ENCODE assay signal across 16 mouse cellular contexts in the genomic region with DNA sequence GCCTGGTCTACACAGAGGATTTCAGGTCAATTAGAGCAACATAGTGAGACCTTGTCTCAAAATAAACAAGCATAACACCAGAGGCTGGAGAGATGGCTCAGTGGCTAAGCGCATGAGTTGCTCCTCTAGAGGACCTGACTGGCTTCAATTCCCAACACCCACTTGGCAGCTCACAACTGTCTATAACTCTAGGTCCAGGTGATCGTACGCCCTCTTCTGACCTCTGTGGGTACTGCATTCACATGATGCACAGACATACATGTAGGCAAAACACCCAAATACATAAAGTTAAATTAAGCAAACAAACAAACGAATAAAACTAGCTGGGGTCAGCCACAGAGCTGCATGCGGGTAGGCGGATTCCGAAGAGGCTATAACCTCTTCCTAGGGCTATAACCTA. TPM values are rescaled to one million over a fixed set of nuclear protein-coding genes. Genes with fewer than 3 reads are reported as not detected.
DNase-seq lines count a peak whose midpoint lies in the region; ATAC-seq and TF ChIP-seq lines count a peak whose summit lies in the region.
"Had no signal": no experiment of that assay in that cellular context is flagged by ENCODE, and none has a peak within 500 bp of the region (broad histone marks: within the 10 kb centered on the region; RNA-seq: fewer than 3 reads in every experiment).

No protein-coding gene starts in this region.

- TF ChIP-seq CTCF in heart, adult 2 months (IDR thresholded peaks at IDR 0.05), result peak; percentile 27
- TF ChIP-seq CTCF in testis, adult 2 months (IDR thresholded peaks at IDR 0.05; ENCODE audit: control insufficient read depth, insufficient read depth, insufficient replicate concordance, low read depth, low read length), result peak; percentile 1; the same call in 1 of the 2 replicates
- peak; percentile 21; the same call in 1 of the 2 replicates for TF ChIP-seq CTCF in bone marrow, adult 2 months (IDR thresholded peaks at IDR 0.05; ENCODE audit: control insufficient read depth, insufficient read depth, low read length)
- TF ChIP-seq CTCF in forebrain, postnatal 0 days (IDR thresholded peaks at IDR 0.05; ENCODE audit: low read depth), result no peak

- WGBS in heart, adult 2 months, result 86% methylated on average over 7 of the region's 7 CpGs
- 90% methylated on average over 7 of the region's 7 CpGs for WGBS in bone marrow, adult 2 months
- WGBS in forebrain, postnatal 0 days, result 88% methylated on average over 7 of the region's 7 CpGs
- WGBS in forebrain, embryonic 15.5 days, result 89% methylated on average over 7 of the region's 7 CpGs

- DNase-seq in heart, adult 2 months, result no peak
- no peak for DNase-seq in heart, adult 18-20 months
- DNase-seq in testis, postnatal 10 days (ENCODE audit: low spot score), result no peak
- DNase-seq in forebrain, postnatal 0 days, result no peak
- no peak for DNase-seq in cerebellum, postnatal 14 days
- DNase-seq: adrenal gland, adult 8-10 months; cerebellum, adult 9-11 months; heart, postnatal 14 days; kidney, postnatal 14 days; lung, embryonic 14.5 days; spleen, adult 18-20 months had no signal

- H3K79me2 ChIP-seq in heart, adult 2 months (replicated peaks; ENCODE audit: control insufficient read depth, insufficient read depth, low read length), result no peaks in the 10 kb centered on the region

- no peak overlapping the region for H3K27ac ChIP-seq in heart, adult 2 months
- no peak overlapping the region for H3K27ac ChIP-seq in testis, adult 2 months (ENCODE audit: control insufficient read depth, insufficient read depth, low read depth, low read length)
- no peak overlapping the region for H3K27ac ChIP-seq in bone marrow, adult 2 months (ENCODE audit: control insufficient read depth, insufficient read depth, low read depth, low read length, poor library complexity)
- H3K27ac ChIP-seq in forebrain, postnatal 0 days (ENCODE audit: low read depth, low read length), result no peak overlapping the region
- H3K27ac ChIP-seq in forebrain, embryonic 15.5 days (replicated peaks), result no peak overlapping the region
- H3K27ac ChIP-seq: neural tube, embryonic 13.5 days had no signal

- intact Hi-C loops in heart, adult 2 months (cut with DNase I), result no loop called here

- H3K9ac ChIP-seq in heart, adult 2 months (ENCODE audit: low read depth, low read length), result no peak overlapping the region
- H3K9ac ChIP-seq in forebrain, postnatal 0 days, result no peak overlapping the region
- H3K9ac ChIP-seq in forebrain, embryonic 15.5 days (replicated peaks), result no peak overlapping the region
- H3K9ac ChIP-seq: lung, embryonic 14.5 days; neural tube, embryonic 13.5 days had no signal

- no peak overlapping the region for H3K4me3 ChIP-seq in heart, adult 2 months
- no peak overlapping the region for H3K4me3 ChIP-seq in testis, adult 2 months (ENCODE audit: control insufficient read depth, low read depth, low read length)
- no peak overlapping the region for H3K4me3 ChIP-seq in bone marrow, adult 2 months (replicated peaks; ENCODE audit: control insufficient read depth, low read depth, low read length)
- no peak overlapping the region for H3K4me3 ChIP-seq in forebrain, postnatal 0 days (ENCODE audit: low read depth, low read length)
- no peak overlapping the region for H3K4me3 ChIP-seq in forebrain, embryonic 15.5 days
- H3K4me3 ChIP-seq: neural tube, embryonic 13.5 days had no signal

- no peaks in the 10 kb centered on the region for H3K9me3 ChIP-seq in forebrain, postnatal 0 days (ENCODE audit: low read length)
- no peaks in the 10 kb centered on the region for H3K9me3 ChIP-seq in forebrain, embryonic 15.5 days
- H3K9me3 ChIP-seq: neural tube, embryonic 13.5 days had no signal

- no peak for TF ChIP-seq POLR2A in heart, adult 2 months (IDR thresholded peaks at IDR 0.05; ENCODE audit: insufficient read depth, low read depth, low read length)
- no peak for TF ChIP-seq POLR2A in testis, adult 2 months (IDR thresholded peaks at IDR 0.05; ENCODE audit: control insufficient read depth, low read depth, low read length)
- no peak for TF ChIP-seq POLR2A in bone marrow, adult 2 months (IDR thresholded peaks at IDR 0.05; ENCODE audit: borderline replicate concordance, control insufficient read depth, low read depth, low read length)

- no peaks in the 10 kb centered on the region for H3K36me3 ChIP-seq in heart, adult 2 months (ENCODE audit: control insufficient read depth, insufficient read depth, low read length)
- no peaks in the 10 kb centered on the region for H3K36me3 ChIP-seq in testis, adult 2 months (ENCODE audit: control insufficient read depth, insufficient read depth, low read length)
- H3K36me3 ChIP-seq in forebrain, postnatal 0 days (ENCODE audit: insufficient read depth), result no peaks in the 10 kb centered on the region
- no peaks in the 10 kb centered on the region for H3K36me3 ChIP-seq in forebrain, embryonic 15.5 days
- H3K36me3 ChIP-seq: neural tube, embryonic 13.5 days had no signal

- H3K27me3 ChIP-seq in heart, adult 2 months (ENCODE audit: control insufficient read depth, insufficient read depth, low read length), result no peaks in the 10 kb centered on the region
- H3K27me3 ChIP-seq in testis, adult 2 months (ENCODE audit: control insufficient read depth, insufficient read depth, low read length), result no peaks in the 10 kb centered on the region
- no peaks in the 10 kb centered on the region for H3K27me3 ChIP-seq in forebrain, postnatal 0 days (ENCODE audit: insufficient read depth, low read length)
- no peaks in the 10 kb centered on the region for H3K27me3 ChIP-seq in forebrain, embryonic 15.5 days
- H3K27me3 ChIP-seq: neural tube, embryonic 13.5 days had no signal

- no peak overlapping the region for H3K4me2 ChIP-seq in forebrain, postnatal 0 days (ENCODE audit: low read depth)
- no peak overlapping the region for H3K4me2 ChIP-seq in forebrain, embryonic 15.5 days (replicated peaks)
- H3K4me2 ChIP-seq: lung, embryonic 14.5 days; neural tube, embryonic 13.5 days had no signal

- no peak for ATAC-seq in forebrain, postnatal 0 days
- ATAC-seq in forebrain, embryonic 15.5 days (replicated peaks), result no peak
- ATAC-seq: inflammation-experienced regulatory T-cells, adult 6 months had no signal

- H3K4me1 ChIP-seq in heart, adult 2 months (ENCODE audit: control insufficient read depth, insufficient read depth, low read length), result no peaks in the 10 kb centered on the region
- no peaks in the 10 kb centered on the region for H3K4me1 ChIP-seq in testis, adult 2 months (ENCODE audit: control insufficient read depth, insufficient read depth, low read length)
- no peaks in the 10 kb centered on the region; the same call in 1 of the 2 replicates for H3K4me1 ChIP-seq in bone marrow, adult 2 months (ENCODE audit: control insufficient read depth, insufficient read depth, low read length)
- no peaks in the 10 kb centered on the region for H3K4me1 ChIP-seq in forebrain, postnatal 0 days (ENCODE audit: insufficient read depth)
- H3K4me1 ChIP-seq in forebrain, embryonic 15.5 days, result no peaks in the 10 kb centered on the region
- H3K4me1 ChIP-seq: neural tube, embryonic 13.5 days had no signal

- TF ChIP-seq EP300 in heart, adult 2 months (IDR thresholded peaks at IDR 0.05; ENCODE audit: insufficient read depth, low read depth, low read length), result no peak

RNA-seq across cellular contexts. Expression of a gene that starts 36.0 kb away (rescaled TPM):
- 10 to 100 TPM; 37.3 to 39.0 TPM for total RNA-seq in heart, adult 2 months (2021)
- polyA plus RNA-seq in heart, adult 2 months (2012; rRNA removed), result 26.1 and 26.6 TPM in 2 replicates
- total RNA-seq in heart, adult 18-20 months (2021), result 10 to 100 TPM; 27.5 to 37.9 TPM
- 38.3 and 44.1 TPM in 2 replicates for polyA plus RNA-seq in testis, adult 2 months (2012; rRNA removed)
- 84.3 and 112 TPM in 2 replicates for polyA plus RNA-seq in bone marrow, adult 2 months (2011; ENCODE audit: insufficient read depth, insufficient read length, low replicate concordance, missing spikeins)
- 113 and 137 TPM in 2 replicates for total RNA-seq in forebrain, postnatal 0 days (2014; rRNA removed)
- polyA plus RNA-seq in forebrain, postnatal 0 days (2015; fragmentation: Nextera tagmentation; extraction: Ambion mirVana), result 103 and 117 TPM in 2 replicates
- polyA plus RNA-seq in forebrain, embryonic 15.5 days (2015; fragmentation: Nextera tagmentation; extraction: Ambion mirVana), result 198 and 201 TPM in 2 replicates
